Mouse (Mus musculus) bone marrow macrophage, adult 2 months (primary cell): Measurements from ENCODE around the gene Fam227a. TPM values are rescaled to one million over a fixed set of nuclear protein-coding genes. Genes with fewer than 3 reads are reported as not detected.
A peak's percentile ranks its signal among the peaks of the same experiment; 100 is the strongest.

Experiments used
- H3K27ac ChIP-seq: 2 replicates; pipeline ENCODE4 v1.5.1; 2012; ENCODE audit warnings: low read depth, low read length; ENCODE audit not compliant: insufficient read depth
- H3K4me1 ChIP-seq: 2 replicates; pipeline ENCODE4 v1.6.1; 2012; ENCODE audit warnings: low read length; ENCODE audit not compliant: control insufficient read depth, insufficient read depth
- H3K4me3 ChIP-seq: 2 replicates; pipeline ENCODE4 v1.5.1; 2012; ENCODE audit warnings: mild to moderate bottlenecking, low read length, moderate library complexity; ENCODE audit not compliant: insufficient read depth
- CTCF ChIP-seq: IDR thresholded peaks from 2 replicates; pipeline ENCODE4 v1.5.1; 2012; ENCODE audit warnings: low read depth, mild to moderate bottlenecking, low read length, moderate library complexity
- POLR2A ChIP-seq: IDR thresholded peaks from 2 replicates; pipeline ENCODE4 v1.6.1; 2012; ENCODE audit warnings: mild to moderate bottlenecking, low read depth, low read length, borderline replicate concordance
- polyA plus RNA-seq: library from polyadenylated mRNA; stranded (reverse); fragments of >200 nt; gene quantifications from 2 replicates; pipeline ENCODE4 v1.2.4, GENCODE M21; 2012; ENCODE audit not compliant: missing spikeins, insufficient read depth, insufficient read length

Gene Fam227a
- 2.2 and 2.6 TPM in 2 replicates for polyA plus RNA-seq

- TF ChIP-seq POLR2A, result 0 out of 2 replicates have a peak, but pooled peaks have one; percentile 20
- no peak for TF ChIP-seq CTCF
These were observed at the start of gene Fam227a, which contains the start of gene Cby1 for GRCm38 (mm10) chr15:79658531-79659375. Fam227a (minus strand) TSS chr15:79658956. Cby1 (plus strand) TSS chr15:79659199.

GRCm38 (mm10) chr15:79708229-79708822 lies 49.6 kb upstream of the Fam227a start:
- TF ChIP-seq CTCF (no peak), POLR2A (no peak)
- H3K4me3 ChIP-seq, result no peak overlapping the region
- H3K4me1 ChIP-seq, result no peaks in the 10 kb centered on the region
- no peak overlapping the region for H3K27ac ChIP-seq

More at GRCm38 (mm10) chr15:79658531-79659375, at the start of gene Fam227a, which contains the start of gene Cby1:
- Histone ChIP-seq H3K27ac (peak within 1 kb of the TSS; percentile 79), H3K4me3 (peak within 1 kb of the TSS; percentile 67), H3K4me1 (peaks cover 4% of the 10 kb centered on the region; the same call in 1 of the 2 replicates)

GRCm38 (mm10) chr15:79706603-79707214 lies 48.0 kb upstream of the Fam227a start:
- H3K27ac ChIP-seq, result no peak overlapping the region
- H3K4me3 ChIP-seq, result no peak overlapping the region
- TF ChIP-seq CTCF (no peak), POLR2A (no peak)
- no peaks in the 10 kb centered on the region for H3K4me1 ChIP-seq

- no peak overlapping the region for H3K4me3 ChIP-seq
- peaks cover 19% of the 10 kb centered on the region for H3K4me1 ChIP-seq
- no peak overlapping the region for H3K27ac ChIP-seq
- TF ChIP-seq POLR2A, result no peak
- TF ChIP-seq CTCF, result no peak
These were observed 38.9 kb upstream of the Fam227a start for GRCm38 (mm10) chr15:79697558-79698187.

- TF ChIP-seq CTCF (no peak), POLR2A (no peak)
- H3K4me1 ChIP-seq, result peaks cover 24% of the 10 kb centered on the region
- no peak overlapping the region for H3K27ac ChIP-seq
- no peak overlapping the region for H3K4me3 ChIP-seq
These were observed 38.3 kb upstream of the Fam227a start for GRCm38 (mm10) chr15:79697011-79697410.

- H3K27ac ChIP-seq, result no peak overlapping the region
- H3K4me3 ChIP-seq, result no peak overlapping the region
- peaks cover 27% of the 10 kb centered on the region for H3K4me1 ChIP-seq
- no peak for TF ChIP-seq CTCF
- TF ChIP-seq POLR2A, result no peak
These were observed 37.8 kb upstream of the Fam227a start for GRCm38 (mm10) chr15:79696508-79696907.

- no peak overlapping the region for H3K4me3 ChIP-seq
- TF ChIP-seq CTCF (no peak), POLR2A (no peak)
These were observed 36.8 kb upstream of the Fam227a start for GRCm38 (mm10) chr15:79695516-79695915.

GRCm38 (mm10) chr15:79694512-79694911 lies 35.8 kb upstream of the Fam227a start:
- Histone ChIP-seq H3K27ac (no peak overlapping the region), H3K4me3 (no peak overlapping the region), H3K4me1 (peaks cover 27% of the 10 kb centered on the region)
- TF ChIP-seq POLR2A (no peak), CTCF (no peak)

More at GRCm38 (mm10) chr15:79695516-79695915, 36.8 kb upstream of the Fam227a start:
- peaks cover 27% of the 10 kb centered on the region for H3K4me1 ChIP-seq
- H3K27ac ChIP-seq, result no peak overlapping the region

- TF ChIP-seq CTCF (no peak), POLR2A (no peak)
- Histone ChIP-seq H3K4me1 (peaks cover 31% of the 10 kb centered on the region), H3K4me3 (peak overlapping the region; percentile 45), H3K27ac (peak overlapping the region; percentile 15; the same call in 1 of the 2 replicates)
These were observed 35.0 kb upstream of the Fam227a start for GRCm38 (mm10) chr15:79693740-79694139.
